Mouse (Mus musculus) limb, embryonic 15.5 days (tissue): ENCODE measurements around the gene Gbp7. TPM values are rescaled to one million over a fixed set of nuclear protein-coding genes. Genes with fewer than 3 reads are reported as not detected.

ENCODE experiments used
- ATAC-seq: fragments of 200-750 bp; cut with Nextera tagmentation; 2 replicates; pipeline ENCODE4 v1.8.0; 2017; ENCODE audit warnings: low read depth, moderate TSS enrichment; ENCODE audit not compliant: insufficient number of reproducible peaks, low FRiP score, low TSS enrichment
- H3K27ac ChIP-seq: fragments of 300-500 bp; sonication (generic); 2 replicates; pipeline ENCODE4 v1.5.1; 2015; ENCODE audit warnings: moderate library complexity, mild to moderate bottlenecking, inconsistent platforms
- H3K27me3 ChIP-seq: fragments of 300-500 bp; sonication (generic); 2 replicates; pipeline ENCODE4 v1.6.1; 2015; ENCODE audit warnings: inconsistent platforms
- H3K36me3 ChIP-seq: fragments of 300-500 bp; sonication (generic); 2 replicates; pipeline ENCODE4 v1.6.1; 2015; ENCODE audit warnings: inconsistent platforms
- H3K4me1 ChIP-seq: fragments of 300-500 bp; sonication (generic); 2 replicates; pipeline ENCODE4 v1.6.1; 2015; ENCODE audit warnings: inconsistent platforms
- H3K4me2 ChIP-seq: fragments of 300-500 bp; sonication (generic); 2 replicates; pipeline ENCODE4 v1.6.1; 2015; ENCODE audit warnings: mild to moderate bottlenecking, inconsistent platforms
- H3K4me3 ChIP-seq: fragments of 300-500 bp; sonication (generic); 2 replicates; pipeline ENCODE4 v1.5.1; 2015; ENCODE audit warnings: mild to moderate bottlenecking, inconsistent platforms
- H3K9ac ChIP-seq: fragments of 300-500 bp; sonication (generic); 2 replicates; pipeline ENCODE4 v1.6.1; 2015; ENCODE audit warnings: inconsistent platforms
- H3K9me3 ChIP-seq: fragments of 300-500 bp; sonication (generic); 2 replicates; pipeline ENCODE4 v1.6.1; 2016; ENCODE audit warnings: inconsistent platforms
- WGBS: fragments of 180-500 bp; shearing (Covaris S2); methylation state at CpG from one replicate; pipeline ENCODE4 v1.1.7; 2015; 5-methylcytosine and 5-hydroxymethylcytosine counted together
- polyA plus RNA-seq: library from polyadenylated mRNA; unstranded; fragments of >200 nt; fragmentation: Nextera tagmentation; extraction: Ambion mirVana; gene quantifications from 2 replicates; pipeline ENCODE4 v1.2.1, GENCODE M21; 2015

Gene Gbp7
- polyA plus RNA-seq, 1 experiment from 2014 or later, result 3.1 TPM

DNA sequence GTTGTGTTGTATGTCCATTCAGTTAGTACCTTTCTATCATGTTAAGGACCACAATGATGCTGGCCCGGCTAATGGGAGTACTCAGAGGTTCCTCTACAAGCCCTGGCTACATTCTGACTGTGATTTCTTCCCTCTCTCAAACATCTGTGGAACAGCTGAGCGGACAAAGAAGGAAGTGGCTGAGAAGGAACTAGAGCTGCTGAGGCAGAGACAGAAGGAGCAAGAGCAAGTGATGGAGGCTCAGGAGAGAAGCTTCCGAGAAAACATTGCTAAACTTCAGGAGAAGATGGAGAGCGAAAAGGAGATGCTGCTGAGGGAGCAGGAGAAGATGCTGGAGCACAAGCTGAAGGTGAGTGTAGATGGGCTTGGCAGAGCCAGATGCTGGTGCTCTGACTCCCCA, 40.6 kb downstream of the Gbp7 start:
- Histone ChIP-seq H3K4me3 (no peak overlapping the region), H3K27ac (no peak overlapping the region), H3K4me2 (no peak overlapping the region), H3K9ac (no peak overlapping the region), H3K4me1 (no peaks in the 10 kb centered on the region), H3K27me3 (no peaks in the 10 kb centered on the region), H3K9me3 (no peaks in the 10 kb centered on the region), H3K36me3 (no peaks in the 10 kb centered on the region)
- no peak for ATAC-seq
- WGBS, result 90% methylated on average over 4 of the region's 4 CpGs

- H3K9ac ChIP-seq, result no peak overlapping the region
- H3K4me3 ChIP-seq, result no peak overlapping the region
- no peak for ATAC-seq
- H3K36me3 ChIP-seq, result no peaks in the 10 kb centered on the region
- no peak overlapping the region for H3K4me2 ChIP-seq
- 80% methylated on average over 3 of the region's 3 CpGs for WGBS
- H3K4me1 ChIP-seq, result no peaks in the 10 kb centered on the region
- H3K9me3 ChIP-seq, result no peaks in the 10 kb centered on the region
- no peak overlapping the region for H3K27ac ChIP-seq
- H3K27me3 ChIP-seq, result no peaks in the 10 kb centered on the region
Observed at GRCm38 (mm10) chr3:142577108-142577507, 47.0 kb downstream of the Gbp7 start.

- H3K36me3 ChIP-seq, result no peaks in the 10 kb centered on the region
- H3K4me2 ChIP-seq, result no peak overlapping the region
- H3K9ac ChIP-seq, result no peak overlapping the region
- no peaks in the 10 kb centered on the region for H3K27me3 ChIP-seq
- H3K4me1 ChIP-seq, result no peaks in the 10 kb centered on the region
- WGBS, result 86% methylated on average over 4 of the region's 4 CpGs
- no peaks in the 10 kb centered on the region for H3K9me3 ChIP-seq
- no peak overlapping the region for H3K27ac ChIP-seq
- no peak for ATAC-seq
- H3K4me3 ChIP-seq, result no peak overlapping the region
Observed at GRCm38 (mm10) chr3:142578342-142578741, 48.2 kb downstream of the Gbp7 start.

- no peaks in the 10 kb centered on the region for H3K36me3 ChIP-seq
- WGBS, result 92% methylated on average over 4 of the region's 4 CpGs
- H3K9me3 ChIP-seq, result no peaks in the 10 kb centered on the region
- H3K4me1 ChIP-seq, result no peaks in the 10 kb centered on the region
- no peak overlapping the region for H3K4me2 ChIP-seq
- no peak overlapping the region for H3K4me3 ChIP-seq
- H3K27ac ChIP-seq, result no peak overlapping the region
- H3K9ac ChIP-seq, result no peak overlapping the region
- no peaks in the 10 kb centered on the region for H3K27me3 ChIP-seq
- ATAC-seq, result no peak
Observed at GRCm38 (mm10) chr3:142583067-142583466, 52.9 kb downstream of the Gbp7 start.

- H3K27me3 ChIP-seq, result no peaks in the 10 kb centered on the region
- H3K4me3 ChIP-seq, result no peak overlapping the region
- H3K27ac ChIP-seq, result no peak overlapping the region
- no peaks in the 10 kb centered on the region for H3K36me3 ChIP-seq
- H3K4me2 ChIP-seq, result no peak overlapping the region
- H3K9me3 ChIP-seq, result no peaks in the 10 kb centered on the region
- ATAC-seq, result no peak
- H3K4me1 ChIP-seq, result no peaks in the 10 kb centered on the region
- no peak overlapping the region for H3K9ac ChIP-seq
Observed at GRCm38 (mm10) chr3:142587386-142587785, 57.2 kb downstream of the Gbp7 start.

- no peak overlapping the region for H3K4me3 ChIP-seq
- no peak overlapping the region for H3K27ac ChIP-seq
- WGBS, result 77% methylated on average over 2 of the region's 2 CpGs
- H3K4me1 ChIP-seq, result no peaks in the 10 kb centered on the region
- no peaks in the 10 kb centered on the region for H3K27me3 ChIP-seq
- no peak for ATAC-seq
- H3K4me2 ChIP-seq, result no peak overlapping the region
- no peaks in the 10 kb centered on the region for H3K36me3 ChIP-seq
- no peak overlapping the region for H3K9ac ChIP-seq
- no peaks in the 10 kb centered on the region for H3K9me3 ChIP-seq
Observed at GRCm38 (mm10) chr3:142588888-142589287, 58.7 kb downstream of the Gbp7 start.

DNA sequence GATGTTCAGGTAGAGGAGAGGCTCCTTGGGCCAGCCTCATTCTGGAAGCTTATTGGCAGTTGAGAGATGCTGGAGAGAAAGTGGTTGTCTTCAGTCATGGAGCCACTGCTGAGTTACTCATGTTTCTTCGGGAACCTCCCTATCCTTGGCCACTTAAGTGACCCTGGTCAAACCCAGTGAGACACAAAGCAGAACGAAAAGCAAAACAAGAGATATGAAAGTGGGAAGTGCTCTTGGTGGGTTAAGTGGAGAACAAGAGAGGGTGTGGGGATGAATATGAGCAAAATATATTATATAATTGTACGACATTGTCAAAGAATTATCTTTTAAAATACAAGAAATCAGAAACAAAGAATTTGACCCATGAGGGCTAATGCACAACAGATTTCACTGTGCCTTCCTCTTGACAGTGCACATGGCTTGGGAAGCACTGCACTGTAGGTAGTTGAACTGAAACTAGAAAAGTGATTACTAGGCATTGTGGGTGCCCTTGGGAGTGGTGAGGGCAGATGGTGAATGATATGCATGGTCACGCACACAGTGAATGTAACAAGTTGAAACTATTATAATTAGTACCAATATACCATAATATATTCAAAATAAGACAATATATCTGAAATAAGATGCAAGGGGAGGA, 60.4 kb downstream of the Gbp7 start:
- no peak overlapping the region for H3K9ac ChIP-seq
- no peak overlapping the region for H3K4me3 ChIP-seq
- no peak for ATAC-seq
- H3K9me3 ChIP-seq, result no peaks in the 10 kb centered on the region
- no peaks in the 10 kb centered on the region for H3K27me3 ChIP-seq
- WGBS, result 81% methylated on average over 4 of the region's 4 CpGs
- H3K27ac ChIP-seq, result no peak overlapping the region
- no peaks in the 10 kb centered on the region for H3K4me1 ChIP-seq
- no peaks in the 10 kb centered on the region for H3K36me3 ChIP-seq
- H3K4me2 ChIP-seq, result no peak overlapping the region

GRCm38 (mm10) chr3:142594547-142594946, 64.4 kb downstream of the Gbp7 start, which contains the start of gene Gbp2b:
TSS of gene Gbp2b (plus strand) at chr3:142594847.
- WGBS, result 53% methylated on average over 1 of the region's 1 CpGs
- Histone ChIP-seq H3K4me3 (no peak within 1 kb of the TSS), H3K4me1 (no peaks in the 10 kb centered on the region), H3K36me3 (no peaks in the 10 kb centered on the region), H3K27ac (no peak within 1 kb of the TSS), H3K4me2 (no peak within 1 kb of the TSS), H3K9ac (no peak within 1 kb of the TSS), H3K27me3 (no peaks in the 10 kb centered on the region), H3K9me3 (no peaks in the 10 kb centered on the region)
- ATAC-seq, result no peak

GRCm38 (mm10) chr3:142597923-142598322, 67.8 kb downstream of the Gbp7 start:
- no peaks in the 10 kb centered on the region for H3K4me1 ChIP-seq
- ATAC-seq, result no peak
- WGBS, result 73% methylated on average over 3 of the region's 3 CpGs
- no peaks in the 10 kb centered on the region for H3K36me3 ChIP-seq
- no peak overlapping the region for H3K4me3 ChIP-seq
- H3K27me3 ChIP-seq, result no peaks in the 10 kb centered on the region
- H3K27ac ChIP-seq, result no peak overlapping the region
- H3K4me2 ChIP-seq, result no peak overlapping the region
- no peaks in the 10 kb centered on the region for H3K9me3 ChIP-seq
- no peak overlapping the region for H3K9ac ChIP-seq

Other genes with a start within 250 kb of the Gbp7 start
- gene Pdlim5, start 134.6 kb upstream of the Gbp7 start, polyA plus RNA-seq, result 45.8 and 78.2 TPM in 2 replicates
- 0.09 TPM in 1 of 2 replicates, not detected in the other for gene Gbp5, start 36.4 kb upstream of the Gbp7 start, polyA plus RNA-seq
- 1.1 and 1.5 TPM in 2 replicates for gene Gbp3, start 29.7 kb downstream of the Gbp7 start, polyA plus RNA-seq
- not detected in 2 replicates for gene Gbp2b, start 64.5 kb downstream of the Gbp7 start, polyA plus RNA-seq
- gene Gbp2, start 90.3 kb downstream of the Gbp7 start, polyA plus RNA-seq, result 1.1 and 1.3 TPM in 2 replicates
- 13.9 and 14.8 TPM in 2 replicates for gene Kyat3, start 170.7 kb downstream of the Gbp7 start, polyA plus RNA-seq
- gene Gtf2b, start 234.7 kb downstream of the Gbp7 start, polyA plus RNA-seq, result 74.5 TPM in 2 replicates